Mouse (Mus musculus): ENCODE measurements around the gene Samd13.

The Samd13 gene

DNA sequence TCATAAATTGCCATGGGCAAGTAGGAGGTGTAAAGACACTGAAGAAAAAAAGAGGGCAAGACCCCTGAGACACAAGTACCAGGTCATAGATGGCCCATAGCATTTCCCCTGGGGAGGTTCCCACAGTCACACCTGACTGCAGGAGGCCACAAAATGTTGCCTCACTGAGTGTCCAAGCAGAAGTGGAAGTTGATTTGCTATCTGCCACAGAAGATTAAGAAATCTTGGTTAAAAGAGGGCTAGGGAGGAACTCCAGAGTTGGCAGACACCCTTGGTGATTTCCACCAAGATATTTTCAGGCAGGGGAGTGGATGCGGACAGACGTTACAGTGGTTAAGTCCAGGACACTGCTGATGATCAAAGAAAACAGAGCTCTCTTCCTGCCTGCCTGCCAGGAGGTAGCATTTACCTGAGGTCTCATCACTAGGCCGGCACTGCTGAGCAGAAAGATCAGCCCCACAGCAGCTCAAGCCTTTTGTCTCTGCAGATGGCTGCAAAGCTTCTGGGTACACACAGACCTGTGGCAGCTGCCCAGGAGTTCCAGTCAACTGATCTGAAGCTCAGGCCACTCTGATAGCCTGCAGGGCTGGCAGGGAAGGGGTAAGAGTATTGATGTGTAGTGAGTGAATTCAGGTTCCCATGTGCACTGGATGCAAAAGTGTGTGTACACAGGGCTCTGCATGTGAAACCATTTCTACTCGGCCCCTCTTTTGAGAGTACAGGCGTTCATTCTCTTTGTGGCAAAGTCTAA lies 68.7 kb downstream of the Samd13 start:
- DNase-seq (ENCODE audit: inconsistent ontology term) = no peak

DNA sequence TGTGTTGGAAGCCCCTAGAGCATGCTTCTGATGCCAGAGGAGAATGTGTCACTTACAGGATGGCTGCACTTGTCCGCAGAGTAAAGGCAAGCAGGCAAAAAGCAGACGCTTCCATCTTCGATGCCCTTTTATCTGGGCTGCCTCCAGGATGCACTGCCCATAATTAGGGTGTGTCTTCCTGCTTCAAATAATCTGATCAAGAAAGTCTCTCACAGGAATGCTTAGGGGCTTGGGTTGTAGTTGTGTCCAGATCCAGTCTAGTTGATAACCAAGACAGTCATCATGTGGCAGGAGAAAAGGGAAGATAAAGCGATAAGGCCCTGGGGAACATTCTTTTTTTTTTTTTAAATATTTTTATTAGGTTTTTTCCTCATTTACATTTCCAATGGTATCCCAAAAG lies 69.9 kb downstream of the Samd13 start, which contains the start of gene Dnase2b:
Dnase2b (minus strand) TSS at position 101 of the 400 bp plus-strand sequence.
- DNase-seq (ENCODE audit: inconsistent ontology term) = no peak

DNA sequence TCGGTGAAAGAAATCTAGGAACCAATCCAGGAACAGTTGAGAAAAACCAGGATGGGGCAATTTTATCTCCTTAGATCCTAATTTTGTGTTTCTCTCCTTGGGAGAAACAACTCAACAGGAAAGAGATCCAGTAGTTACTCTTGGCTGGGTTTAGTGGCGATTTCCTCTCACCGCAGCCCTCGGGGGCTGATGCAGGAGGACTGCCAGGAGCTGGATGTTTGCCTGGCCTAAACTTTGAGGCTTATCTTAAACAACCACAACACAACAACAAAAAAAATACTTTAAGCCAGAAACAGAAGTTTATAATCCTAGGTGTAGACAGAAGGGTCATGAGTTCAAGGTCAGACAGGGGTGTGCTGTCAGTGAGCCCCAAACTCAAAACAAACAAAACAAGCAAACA lies 73.6 kb downstream of the Samd13 start:
- no peak for DNase-seq (ENCODE audit: inconsistent ontology term)

- DNase-seq (ENCODE audit: inconsistent ontology term) = no peak
Measured at GRCm38 (mm10) chr3:146611261-146611660, 74.1 kb downstream of the Samd13 start.

DNA sequence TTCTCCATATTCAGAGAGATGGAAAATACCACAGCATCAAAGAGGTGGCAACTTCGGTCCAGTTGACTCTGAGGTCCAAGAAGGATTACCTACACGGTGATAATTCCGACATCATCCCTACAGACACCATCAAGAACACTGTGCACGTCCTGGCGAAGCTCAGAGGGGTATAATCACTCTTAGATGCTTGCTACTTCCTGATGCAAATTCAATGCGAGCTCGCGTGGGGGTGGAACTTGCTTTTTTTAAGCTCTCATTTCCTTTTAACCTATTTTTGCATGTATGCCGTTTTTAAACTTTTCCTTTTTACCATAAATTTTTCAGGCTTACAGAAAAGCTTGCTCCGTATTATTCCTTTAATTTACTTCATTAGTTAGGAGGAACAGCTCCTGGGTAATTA lies 75.1 kb downstream of the Samd13 start:
- DNase-seq (ENCODE audit: inconsistent ontology term) = no peak

DNA sequence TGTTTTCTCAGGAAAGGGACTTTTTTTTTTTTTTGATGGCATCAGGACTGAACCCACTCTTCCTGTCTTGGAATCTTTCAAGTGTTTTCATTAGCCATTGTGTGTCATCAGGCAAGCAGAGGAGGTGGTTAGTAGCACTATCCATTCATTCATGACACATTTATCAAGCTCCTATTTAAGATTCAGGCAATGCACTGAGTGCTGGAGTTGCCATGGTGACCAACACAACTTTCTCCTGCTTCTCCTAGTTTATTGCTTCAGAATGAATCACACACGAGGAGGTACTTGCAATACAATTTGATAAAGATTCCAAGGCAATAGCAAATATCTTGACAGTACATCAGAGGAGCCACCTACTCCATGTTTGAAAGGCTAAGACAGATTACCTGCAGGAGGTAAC lies 78.0 kb downstream of the Samd13 start:
- peak; percentile 79 for DNase-seq (ENCODE audit: inconsistent ontology term)

DNA sequence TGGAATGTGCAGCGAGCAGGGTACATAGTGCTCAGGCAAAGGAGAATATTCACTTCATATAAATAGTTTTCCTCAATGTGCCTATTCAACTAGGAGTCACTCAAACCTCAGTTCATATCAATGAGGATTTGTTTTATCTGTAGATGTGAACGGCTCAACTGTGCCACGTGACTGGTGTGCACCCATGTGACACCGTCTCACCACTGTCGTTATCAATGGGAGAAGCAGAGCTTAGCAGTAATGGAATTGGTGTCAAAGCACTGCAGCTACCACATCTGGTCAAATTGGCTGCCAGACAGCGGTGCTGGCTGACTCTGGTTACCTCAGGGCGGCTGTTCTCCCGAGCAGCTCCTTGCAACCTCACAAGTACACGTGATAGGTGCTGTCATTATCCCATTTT lies 80.7 kb downstream of the Samd13 start:
- DNase-seq (ENCODE audit: inconsistent ontology term) = no peak

DNA sequence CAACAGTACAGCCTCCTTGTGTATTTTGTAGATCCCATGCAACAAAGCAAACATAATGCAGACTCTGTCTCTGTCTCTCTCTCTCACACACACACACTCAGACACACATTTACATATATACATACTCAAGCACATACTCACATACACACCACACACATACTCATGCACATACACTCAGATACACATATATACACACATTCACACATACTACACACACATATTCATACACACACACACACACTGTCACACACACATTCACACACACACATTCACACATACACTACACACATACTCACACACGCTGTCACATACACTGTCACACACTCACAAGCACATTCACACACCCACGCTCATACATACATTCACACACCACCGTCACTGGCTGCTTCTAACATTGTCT lies 82.9 kb downstream of the Samd13 start:
- no peak for DNase-seq (ENCODE audit: inconsistent ontology term)

- DNase-seq (ENCODE audit: inconsistent ontology term) = no peak
Measured at GRCm38 (mm10) chr3:146601205-146601604, 84.2 kb downstream of the Samd13 start.

GRCm38 (mm10) chr3:146599198-146599900 lies 86.0 kb downstream of the Samd13 start:
- no peak for DNase-seq (ENCODE audit: inconsistent ontology term)

DNA sequence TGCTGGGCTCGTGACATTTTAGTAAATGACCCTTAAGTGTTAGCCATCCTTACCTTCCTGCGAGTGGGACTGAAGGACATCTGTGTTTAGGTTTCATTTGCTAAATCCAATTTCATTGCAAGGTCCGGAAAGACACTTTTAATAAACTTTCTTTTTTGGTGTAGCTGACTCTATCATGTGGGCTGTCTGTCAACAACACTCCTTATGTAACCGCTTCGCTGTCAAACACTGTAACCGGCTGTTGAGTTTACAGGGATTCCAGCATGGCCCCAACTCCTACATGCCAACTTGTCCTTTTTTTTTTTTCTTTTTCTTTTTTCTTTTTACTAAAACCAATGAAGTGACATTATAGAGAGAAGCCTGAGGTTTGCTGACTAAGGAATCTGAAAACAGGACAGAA lies 87.0 kb downstream of the Samd13 start:
- DNase-seq (ENCODE audit: inconsistent ontology term) = no peak

DNA sequence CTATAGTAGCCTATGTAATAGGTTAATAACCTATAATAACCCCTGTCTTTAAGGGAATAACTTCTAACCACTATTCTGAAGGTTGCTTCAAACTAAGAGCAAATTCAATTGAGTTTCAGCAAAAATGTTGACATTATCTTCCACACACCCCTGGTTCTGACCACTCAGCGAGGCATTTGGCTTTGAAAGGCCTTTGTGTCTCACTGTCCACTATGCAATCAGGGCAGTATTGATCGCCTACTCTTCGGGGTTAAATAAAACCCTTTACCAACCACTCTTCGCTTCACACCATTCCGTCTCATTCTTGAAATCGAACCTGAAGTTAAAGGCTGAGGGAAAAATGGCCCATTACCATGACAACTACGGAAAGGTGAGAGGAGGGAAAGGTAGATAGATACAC lies 88.5 kb downstream of the Samd13 start:
- no peak for DNase-seq (ENCODE audit: inconsistent ontology term)

DNA sequence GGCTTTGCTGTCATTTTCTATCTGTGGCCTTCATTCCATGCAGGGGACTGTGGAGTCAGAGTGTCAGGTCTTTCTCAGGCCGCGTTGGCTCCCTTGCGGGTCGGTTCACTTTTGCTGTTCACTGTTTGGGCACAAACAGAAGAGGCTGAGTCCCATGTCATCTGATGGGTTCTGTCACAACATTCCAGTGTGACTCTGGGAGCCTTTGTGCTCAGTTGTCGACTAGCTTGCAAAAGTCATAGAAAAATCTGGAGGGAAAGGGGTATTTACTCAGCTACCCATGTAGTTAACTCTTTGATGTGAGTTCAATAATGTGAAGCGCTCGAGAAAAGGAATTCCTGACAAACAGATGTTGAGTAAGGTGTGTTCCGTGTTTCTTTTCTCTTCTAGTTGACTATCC lies 89.0 kb downstream of the Samd13 start:
- no peak for DNase-seq (ENCODE audit: inconsistent ontology term)

DNA sequence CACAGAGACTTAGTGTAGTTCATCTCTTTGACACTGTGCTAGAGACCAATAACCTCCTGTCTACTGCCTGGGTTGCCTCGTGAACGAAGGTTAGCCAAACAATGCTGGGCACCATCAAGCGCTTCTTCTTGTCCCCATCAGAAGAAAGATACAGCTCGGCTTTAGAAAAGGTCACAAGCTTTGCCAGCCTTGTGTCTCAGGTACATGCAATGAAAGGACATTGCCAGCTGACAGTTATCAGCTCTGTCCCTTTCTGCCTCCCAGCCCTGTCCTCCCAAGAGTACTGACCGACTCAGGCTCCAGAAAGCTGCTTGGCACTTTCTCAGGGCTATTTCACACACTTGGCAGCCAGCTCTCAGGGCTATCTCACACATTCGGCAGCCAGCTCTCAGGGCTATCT lies 90.0 kb downstream of the Samd13 start:
- no peak for DNase-seq (ENCODE audit: inconsistent ontology term)

Measured in Muller cell, postnatal 12 days (primary cell).